Mouse (Mus musculus) embryo, embryonic 11.5 days (tissue): ENCODE results near the gene Iqck.

ENCODE experiments used
- DNase-seq: peaks from one replicate; pipeline ENCODE4 v3.0.0-alpha.2; 2012; ENCODE audit warnings: low read depth, low spot score

The Iqck gene

GRCm38 (mm10) chr7:118986369-118986768 is 130.8 kb downstream of the Iqck start:
- DNase-seq: no peak

GRCm38 (mm10) chr7:118989275-118989856 is 133.8 kb downstream of the Iqck start:
- no peak for DNase-seq

- DNase-seq: no peak
Observed at GRCm38 (mm10) chr7:118990282-118990681, 134.7 kb downstream of the Iqck start.

GRCm38 (mm10) chr7:118991341-118991884 is 135.9 kb downstream of the Iqck start:
- no peak for DNase-seq

- no peak for DNase-seq
Observed at GRCm38 (mm10) chr7:118992080-118992560, 136.6 kb downstream of the Iqck start.

- DNase-seq: no peak
Observed at GRCm38 (mm10) chr7:118992623-118993405, 137.3 kb downstream of the Iqck start.

- no peak for DNase-seq
Observed at GRCm38 (mm10) chr7:118993597-118994230, 138.2 kb downstream of the Iqck start.

- DNase-seq: no peak
Observed at GRCm38 (mm10) chr7:118994231-118994842, 138.8 kb downstream of the Iqck start.

GRCm38 (mm10) chr7:118995007-118995406 is 139.5 kb downstream of the Iqck start, which contains the start of gene Gprc5b:
TSS of gene Gprc5b (minus strand) at chr7:118995211.
- peak; percentile 75 for DNase-seq

- DNase-seq: no peak
Observed at GRCm38 (mm10) chr7:118995671-118996070, 140.1 kb downstream of the Iqck start.

GRCm38 (mm10) chr7:118996137-118996837 is 140.7 kb downstream of the Iqck start:
- DNase-seq: peak; percentile 79

GRCm38 (mm10) chr7:118999857-119000256 is 144.3 kb downstream of the Iqck start:
- no peak for DNase-seq

GRCm38 (mm10) chr7:119001965-119002364 is 146.4 kb downstream of the Iqck start:
- DNase-seq: no peak

GRCm38 (mm10) chr7:119002501-119002900 is 146.9 kb downstream of the Iqck start:
- DNase-seq: no peak

GRCm38 (mm10) chr7:119010854-119011529 is 155.4 kb downstream of the Iqck start:
- peak; percentile 45 for DNase-seq

- DNase-seq: peak; percentile 29
Observed at GRCm38 (mm10) chr7:119015736-119016135, 160.2 kb downstream of the Iqck start.

- DNase-seq: peak; percentile 58
Observed at GRCm38 (mm10) chr7:119019537-119019936, 164.0 kb downstream of the Iqck start.
